Mouse (Mus musculus) bone marrow, adult 2 months (tissue): Measurements from ENCODE around the gene Tha1.

Source experiments
- CTCF ChIP-seq: fragments of 200-500 bp; IDR thresholded peaks from 2 replicates; pipeline ENCODE4 v1.5.1; 2011; ENCODE audit warnings: low read length, control low read depth; ENCODE audit not compliant: control insufficient read depth, insufficient read depth
- POLR2A ChIP-seq: fragments of 200-500 bp; IDR thresholded peaks from 2 replicates; pipeline ENCODE4 v1.6.1; 2011; ENCODE audit warnings: low read depth, mild to moderate bottlenecking, control low read depth, low read length, borderline replicate concordance; ENCODE audit not compliant: control insufficient read depth

DNA sequence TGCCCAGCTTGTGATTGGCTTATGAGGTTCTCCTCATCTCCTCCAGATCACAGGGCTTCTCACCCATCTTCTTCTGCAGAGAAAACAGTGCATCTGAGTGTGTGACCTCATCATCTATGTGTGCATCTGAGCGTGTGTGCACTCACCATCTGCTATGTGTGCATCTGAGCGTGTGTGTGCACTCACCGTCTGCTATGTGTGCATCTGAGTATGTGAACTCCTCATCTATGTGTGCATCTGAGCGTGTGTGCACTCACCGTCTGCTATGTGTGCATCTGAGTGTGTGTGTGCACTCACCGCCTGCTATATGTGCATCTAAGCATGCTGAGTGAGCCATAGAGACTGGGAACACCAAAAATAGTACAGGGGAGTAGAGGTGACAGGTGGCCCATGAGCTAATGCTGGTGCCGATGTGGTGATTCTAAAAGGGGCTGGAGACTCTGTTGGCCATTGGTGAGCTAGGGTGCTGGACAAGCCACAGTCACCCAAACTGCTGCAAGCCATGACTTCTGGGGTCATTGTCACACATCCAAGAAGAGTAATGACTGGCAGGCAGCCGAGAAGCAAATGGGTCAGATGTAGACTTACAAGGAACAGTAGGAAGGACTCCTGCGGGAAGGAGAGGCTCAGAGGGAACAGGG is 7.2 kb upstream of the Tha1 start:
- TF ChIP-seq CTCF (no peak), POLR2A (no peak)
